Mouse (Mus musculus) cerebellum, postnatal 10 days (tissue): ENCODE data around the gene Btbd19.

ENCODE experiments used
- DNase-seq, 2 experiments: peaks; one replicate each; pipeline ENCODE4 v3.0.0; 2021; ENCODE audit warnings: mixed read lengths in 2 of 2

Btbd19 gene

GRCm38 (mm10) chr4:117125348-117125909 lies at the start of gene Btbd19:
Gene Btbd19 (minus strand): TSS chr4:117125725.
- peak; percentile 92 to 94 for DNase-seq

DNA sequence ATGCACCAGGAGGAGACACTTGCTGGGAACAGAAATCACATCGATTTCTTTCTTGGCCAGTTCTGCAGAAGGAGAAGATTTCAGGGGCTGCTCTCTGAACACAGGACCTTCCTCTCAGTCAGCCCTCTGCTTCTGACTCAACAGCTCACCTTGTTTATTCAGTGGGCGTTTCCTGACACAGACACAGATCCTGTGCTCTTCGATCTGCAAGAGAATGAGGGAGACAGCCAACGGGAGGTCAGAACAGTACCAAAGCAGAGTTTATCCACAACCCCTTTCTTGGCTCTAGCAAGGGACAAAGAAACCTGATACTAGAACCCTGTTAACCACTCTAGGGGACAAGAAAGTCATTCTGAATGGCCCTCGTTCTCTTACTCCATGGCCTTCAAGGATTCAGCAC lies 44.4 kb upstream of the Btbd19 start:
- no peak for DNase-seq

DNA sequence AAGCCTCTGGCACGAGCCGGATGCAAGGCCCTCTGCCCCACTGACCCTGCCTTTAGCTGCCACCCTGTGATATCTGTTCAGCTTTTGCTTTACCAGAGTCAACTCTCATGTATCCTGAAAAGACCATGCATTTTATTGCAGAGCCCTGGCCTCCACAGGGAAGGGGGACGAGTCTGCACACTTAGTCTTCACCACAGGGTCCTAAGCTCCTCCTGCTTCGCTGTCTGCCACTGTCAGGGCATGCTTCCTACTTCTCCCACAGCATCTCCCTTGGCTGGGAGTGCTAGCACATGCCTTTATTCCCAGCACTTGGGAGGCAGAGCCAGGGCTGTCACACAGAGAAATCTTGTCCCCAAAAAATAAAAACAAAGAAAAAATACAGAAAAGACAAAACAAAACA lies 35.7 kb upstream of the Btbd19 start:
- DNase-seq: no peak

GRCm38 (mm10) chr4:117159666-117160065 lies 34.1 kb upstream of the Btbd19 start:
- DNase-seq: no peak

GRCm38 (mm10) chr4:117156372-117156771 lies 30.8 kb upstream of the Btbd19 start:
- no peak for DNase-seq

DNA sequence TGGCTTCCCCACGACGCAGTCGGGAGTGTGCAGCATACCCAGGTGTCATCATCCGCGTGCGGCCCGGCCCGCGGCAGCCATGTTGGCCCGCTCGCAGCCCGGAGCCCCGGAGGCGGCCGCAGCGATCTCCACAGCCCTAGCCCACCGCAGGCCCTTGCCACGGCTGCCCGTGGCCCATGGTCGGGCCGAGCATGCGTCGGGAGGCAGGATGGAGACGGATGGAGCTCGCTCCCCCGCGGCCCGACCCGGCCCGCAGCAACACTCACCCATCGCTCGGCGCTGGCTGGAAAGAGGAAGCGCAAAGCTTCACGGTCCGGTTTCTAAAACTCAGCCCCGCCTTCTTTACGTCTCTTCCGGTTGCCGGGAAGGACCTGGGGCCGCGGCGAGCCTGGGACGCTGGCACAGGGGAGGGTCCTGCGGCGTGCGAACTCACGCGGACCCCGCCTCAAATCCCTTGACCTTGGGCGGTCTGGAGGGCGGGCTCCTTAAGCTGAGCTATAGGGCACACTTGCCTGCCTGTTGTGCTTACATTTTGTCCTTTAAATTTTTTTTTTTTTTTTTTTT lies 30.3 kb upstream of the Btbd19 start, which contains the start of gene Rps8:
Rps8 (minus strand) TSS at position 452 of the 564 bp plus-strand sequence.
- DNase-seq: peak; percentile 91 to 93

- DNase-seq: peak; percentile 8 to 20
Observed at GRCm38 (mm10) chr4:117155020-117155791, 29.7 kb upstream of the Btbd19 start.

DNA sequence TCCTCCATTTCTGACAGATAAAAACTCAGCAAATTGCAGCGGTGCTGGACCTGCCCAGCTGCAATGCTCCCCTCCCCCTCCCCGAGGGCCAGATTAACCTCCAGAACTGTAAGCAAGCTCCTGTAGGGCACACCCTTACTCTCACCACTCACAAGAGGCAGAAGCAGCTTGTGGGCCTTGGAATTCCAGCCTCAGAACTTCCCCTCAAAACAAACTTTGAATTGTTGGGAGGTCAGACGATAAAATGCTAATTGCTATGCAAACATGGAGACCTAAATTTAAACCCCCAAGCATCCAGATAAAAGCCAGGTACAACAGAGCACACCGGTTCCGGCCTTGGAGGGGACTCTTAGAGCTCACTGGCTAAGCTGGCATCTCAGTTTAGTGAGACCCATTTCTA lies 27.2 kb upstream of the Btbd19 start:
- DNase-seq: peak in 1 of 2 experiments; percentile 25

DNA sequence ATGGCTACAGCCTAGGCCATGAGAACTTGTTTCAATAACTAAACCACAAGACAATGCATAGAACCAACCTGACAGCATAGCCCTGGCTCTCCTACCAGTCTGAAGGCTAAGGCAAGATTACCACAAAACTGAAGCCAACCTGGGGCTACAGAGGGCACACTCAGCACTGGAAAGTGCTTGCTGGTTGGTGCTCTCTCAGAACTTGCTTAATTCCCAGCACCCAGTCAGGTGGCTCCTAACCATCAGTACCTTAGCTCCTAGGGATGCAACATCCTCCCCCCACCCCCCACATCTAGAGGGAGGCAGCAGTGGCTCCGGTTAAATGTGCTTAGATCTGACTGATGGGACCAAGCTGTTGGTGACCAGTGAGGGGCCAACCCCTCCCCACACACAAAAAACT lies 25.9 kb upstream of the Btbd19 start:
- DNase-seq: no peak

GRCm38 (mm10) chr4:117150212-117150733 lies 24.7 kb upstream of the Btbd19 start:
- no peak for DNase-seq

- no peak for DNase-seq
Observed at GRCm38 (mm10) chr4:117149291-117150211, 24.0 kb upstream of the Btbd19 start.

GRCm38 (mm10) chr4:117148815-117149214 lies 23.3 kb upstream of the Btbd19 start:
- DNase-seq: no peak

GRCm38 (mm10) chr4:117148047-117148713 lies 22.7 kb upstream of the Btbd19 start:
- peak in 1 of 2 experiments; percentile 7 for DNase-seq

- peak; percentile 89 to 96 for DNase-seq
Observed at GRCm38 (mm10) chr4:117146176-117146575, 20.7 kb upstream of the Btbd19 start.

DNA sequence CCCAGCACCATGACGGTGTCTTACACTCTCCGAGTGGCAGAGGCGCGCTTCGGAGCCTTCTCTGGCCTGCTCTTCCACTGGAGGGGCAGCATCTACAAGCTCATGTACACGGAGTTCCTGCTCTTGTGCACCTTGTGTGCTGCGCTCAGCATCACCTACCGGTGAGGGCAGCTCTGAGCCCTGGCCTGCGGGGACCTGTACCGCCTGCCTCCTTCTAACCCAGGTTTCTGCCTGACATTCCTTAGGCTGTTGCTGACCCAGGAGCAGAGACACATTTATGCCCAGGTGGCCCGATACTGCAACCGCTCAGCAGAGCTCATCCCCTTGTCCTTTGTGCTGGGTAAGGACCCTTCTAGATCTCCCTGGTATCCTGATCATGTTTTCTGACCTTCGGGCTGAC lies 19.7 kb upstream of the Btbd19 start:
- DNase-seq: no peak

- no peak for DNase-seq
Observed at GRCm38 (mm10) chr4:117143023-117143422, 17.5 kb upstream of the Btbd19 start.

GRCm38 (mm10) chr4:117140613-117141012 lies 15.1 kb upstream of the Btbd19 start:
- peak in 1 of 2 experiments; percentile 42 for DNase-seq

DNA sequence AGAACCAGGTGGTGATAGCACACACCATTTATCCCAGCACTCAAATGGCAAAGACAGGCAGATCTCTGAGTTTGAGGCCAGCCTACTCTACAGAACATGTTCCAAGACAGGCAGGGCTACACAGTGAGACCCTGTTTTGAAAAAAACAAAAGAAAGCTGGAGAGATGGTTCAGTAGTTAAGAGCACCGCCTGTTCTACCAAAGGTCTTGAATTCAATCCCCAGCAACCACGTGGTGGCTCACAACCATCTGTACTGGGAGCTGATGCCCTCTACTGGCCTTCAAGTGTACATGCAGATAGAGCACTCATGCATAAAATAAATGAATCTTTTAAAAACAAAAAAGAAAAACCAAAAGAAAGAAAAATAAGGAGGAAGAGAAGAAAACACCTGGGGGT lies 13.7 kb upstream of the Btbd19 start:
- DNase-seq: peak; percentile 55 to 63

- DNase-seq: no peak
Observed at GRCm38 (mm10) chr4:117138295-117139216, 13.0 kb upstream of the Btbd19 start.

- no peak for DNase-seq
Observed at GRCm38 (mm10) chr4:117136034-117136433, 10.5 kb upstream of the Btbd19 start.

DNA sequence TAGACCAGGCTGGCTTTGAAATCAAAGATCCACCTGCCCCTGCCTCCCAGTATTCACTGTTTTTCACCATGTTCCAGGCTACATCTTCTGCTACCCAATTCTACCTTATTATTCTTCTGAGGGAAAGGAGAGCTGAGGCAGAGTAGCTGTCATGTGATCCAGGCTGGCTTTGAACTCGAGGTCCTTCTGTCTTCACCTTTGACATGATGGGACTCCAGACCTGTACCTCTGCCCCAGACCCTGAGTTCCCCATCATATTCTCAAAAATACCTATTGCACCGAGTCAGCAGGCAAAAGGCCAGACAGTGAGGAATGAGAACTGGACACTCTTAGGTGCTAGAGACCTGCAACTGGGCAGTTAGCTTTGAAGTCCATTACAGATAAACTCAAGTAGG lies 9.1 kb upstream of the Btbd19 start:
- DNase-seq: no peak
